Mouse (Mus musculus) liver, embryonic 14.5 days (tissue): ENCODE measurements around the gene Fam228a. TPM values are rescaled to one million over a fixed set of nuclear protein-coding genes. Genes with fewer than 3 reads are reported as not detected.

Source experiments
- ATAC-seq: fragments of 200-750 bp; cut with Nextera tagmentation; 2 replicates; pipeline ENCODE4 v1.8.0; 2017; ENCODE audit warnings: moderate number of reproducible peaks, mild to moderate bottlenecking, moderate library complexity; ENCODE audit not compliant: insufficient read depth
- DNase-seq, 3 experiments: peaks; one replicate each; pipeline ENCODE4 v3.0.0-alpha.2; 2012 to 2013; ENCODE audit warnings: low read depth in 3 of 3, low spot score in 3 of 3
- H3K27ac ChIP-seq: fragments of 300-500 bp; sonication (generic); 2 replicates; pipeline ENCODE4 v1.5.1; 2014; ENCODE audit warnings: moderate library complexity, mild to moderate bottlenecking, control low read depth, inconsistent platforms
- H3K27me3 ChIP-seq: fragments of 300-500 bp; sonication (generic); 2 replicates; pipeline ENCODE4 v1.6.1; 2014; ENCODE audit warnings: mild to moderate bottlenecking, low read length, moderate library complexity; ENCODE audit not compliant: control insufficient read depth, insufficient read depth
- H3K36me3 ChIP-seq: fragments of 300-500 bp; sonication (generic); replicated peaks from 2 replicates; pipeline ENCODE4 v1.6.1; 2014; ENCODE audit warnings: low read depth; ENCODE audit not compliant: control insufficient read depth, insufficient read depth
- H3K4me1 ChIP-seq, 2 experiments: fragments of 200-500 bp in 1 of 2; fragments of 300-500 bp in 1 of 2; sonication (generic) in 1 of 2; replicated peaks; 2 replicates each; pipeline ENCODE4 v1.6.1; 2012 to 2014; ENCODE audit warnings: antibody characterized with exemption in 1 of 2, inconsistent platforms in 1 of 2, low read length in 1 of 2; ENCODE audit not compliant: control insufficient read depth in 2 of 2, insufficient read depth in 2 of 2
- H3K4me2 ChIP-seq: fragments of 300-500 bp; sonication (generic); 2 replicates; pipeline ENCODE4 v1.6.1; 2014; ENCODE audit warnings: low read depth, mild to moderate bottlenecking, control low read depth, moderate library complexity
- H3K4me3 ChIP-seq, 2 experiments: fragments of 200-500 bp in 1 of 2; fragments of 300-500 bp in 1 of 2; sonication (generic) in 1 of 2; 2 replicates each; pipeline ENCODE4 v1.5.1; 2012 to 2014; ENCODE audit warnings: low read depth in 2 of 2, low read length in 2 of 2, mild to moderate bottlenecking in 2 of 2, control low read depth in 1 of 2, inconsistent platforms in 1 of 2, moderate library complexity in 1 of 2; ENCODE audit not compliant: insufficient read depth in 1 of 2
- H3K9ac ChIP-seq: fragments of 300-500 bp; sonication (generic); replicated peaks from 2 replicates; pipeline ENCODE4 v1.6.1; 2014; ENCODE audit warnings: mild to moderate bottlenecking, control low read depth, moderate library complexity
- H3K9me3 ChIP-seq: fragments of 300-500 bp; sonication (generic); 2 replicates; pipeline ENCODE4 v1.6.1; 2016; ENCODE audit warnings: low read length, mixed read lengths; ENCODE audit not compliant: control insufficient read depth
- CTCF ChIP-seq: IDR thresholded peaks from 2 replicates; pipeline ENCODE4 v1.5.1; 2016; ENCODE audit warnings: antibody characterized with exemption, low read depth, control low read depth
- EP300 ChIP-seq: IDR thresholded peaks from 2 replicates; pipeline ENCODE4 v1.6.1; 2016; ENCODE audit warnings: antibody characterized with exemption, low read depth
- WGBS: fragments of 180-500 bp; shearing (Covaris S2); extraction: QIAGEN DNeasy Blood & Tissue Kit; methylation state at CpG from one replicate; pipeline ENCODE4 v1.1.7; 2014; ENCODE audit not compliant: insufficient replicate concordance; 5-methylcytosine and 5-hydroxymethylcytosine counted together
- polyA plus RNA-seq, 2 experiments: library from polyadenylated mRNA; depleted of rRNA in 1 of 2; stranded (reverse) in 1 of 2; unstranded in 1 of 2; fragments of >200 nt; fragmentation: Nextera tagmentation in 1 of 2; extraction: Ambion mirVana in 1 of 2; gene quantifications; 2 replicates each; pipeline versions ENCODE4 v1.2.1 to v1.2.3; 2012 to 2014

The Fam228a gene
- polyA plus RNA-seq, 2 experiments = 0.09 TPM; not detected in 1

- Histone ChIP-seq H3K4me2 (no peak overlapping the region), H3K27me3 (no peaks in the 10 kb centered on the region), H3K36me3 (no peaks in the 10 kb centered on the region; the same call in 1 of the 2 replicates), H3K4me1 (peaks cover 0 to 4% of the 10 kb centered on the region in 2 experiments; a peak in 1 of 4 replicates), H3K9me3 (no peaks in the 10 kb centered on the region), H3K4me3 (no peak overlapping the region), H3K27ac (no peak overlapping the region), H3K9ac (no peak overlapping the region)
- no peak for DNase-seq
- TF ChIP-seq CTCF (no peak), EP300 (no peak)
- no peak for ATAC-seq
- 72% methylated on average over 1 of the region's 1 CpGs for WGBS
Measured at GRCm38 (mm10) chr12:4694534-4694933, 43.7 kb downstream of the Fam228a start.

- WGBS = 82% methylated on average over 3 of the region's 3 CpGs
- Histone ChIP-seq H3K4me2 (no peak overlapping the region), H3K27me3 (no peaks in the 10 kb centered on the region), H3K4me1 (peaks cover 0 to 4% of the 10 kb centered on the region in 2 experiments; a peak in 1 of 4 replicates), H3K9ac (no peak overlapping the region), H3K36me3 (no peaks in the 10 kb centered on the region), H3K9me3 (no peaks in the 10 kb centered on the region), H3K4me3 (no peak overlapping the region), H3K27ac (no peak overlapping the region)
- TF ChIP-seq EP300 (no peak), CTCF (no peak)
- DNase-seq (no peak), ATAC-seq (no peak)
Measured at GRCm38 (mm10) chr12:4691193-4691592, 47.0 kb downstream of the Fam228a start.

DNA sequence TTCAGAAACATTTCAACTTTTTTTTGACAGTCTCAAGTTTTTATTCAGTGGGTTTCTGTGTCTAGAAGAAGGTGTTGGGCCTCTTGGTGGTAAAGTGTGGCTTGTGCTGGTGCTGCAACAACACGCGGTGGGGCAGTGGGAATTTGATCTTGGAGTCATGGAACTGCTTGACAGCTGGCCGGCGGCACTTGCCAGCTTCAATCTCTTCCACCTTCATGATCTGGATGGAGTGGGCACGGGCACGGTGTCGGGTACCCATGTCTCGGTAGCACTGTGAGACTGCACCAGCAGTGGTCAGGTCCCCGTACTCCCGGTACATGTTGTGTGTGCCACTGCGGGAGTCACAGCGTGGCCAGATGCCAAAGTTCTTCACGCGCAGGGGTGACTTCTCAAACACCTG lies 48.9 kb downstream of the Fam228a start:
- 88% methylated on average over 14 of the region's 14 CpGs for WGBS

DNA sequence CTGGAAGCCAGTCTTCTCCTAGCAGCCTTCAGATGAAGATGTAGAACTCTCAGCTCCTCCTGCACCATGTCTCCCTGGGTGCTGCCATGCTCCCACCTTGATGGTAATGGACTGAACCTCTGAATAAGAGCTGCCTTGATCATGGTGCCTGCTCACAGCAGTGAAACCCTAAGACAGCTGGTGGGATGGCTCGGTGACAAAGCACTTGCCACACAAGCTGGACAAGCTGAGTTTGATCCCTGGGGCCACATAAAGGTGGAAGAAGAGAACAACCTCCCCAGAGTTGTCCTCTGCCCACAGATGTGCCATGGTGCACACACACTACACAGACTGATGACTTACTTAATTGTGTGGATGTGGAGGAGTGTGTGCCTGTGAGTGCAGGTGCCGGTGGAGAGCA lies 49.8 kb downstream of the Fam228a start:
- 87% methylated on average over 2 of the region's 2 CpGs for WGBS
- no peak overlapping the region for H3K4me3 ChIP-seq
- H3K9me3 ChIP-seq = no peaks in the 10 kb centered on the region
- DNase-seq = no peak
- no peaks in the 10 kb centered on the region for H3K27me3 ChIP-seq
- peaks cover 0 to 4% of the 10 kb centered on the region in 2 experiments; a peak in 1 of 4 replicates for H3K4me1 ChIP-seq
- H3K36me3 ChIP-seq = no peaks in the 10 kb centered on the region; the same call in 1 of the 2 replicates
- no peak overlapping the region for H3K4me2 ChIP-seq
- no peak overlapping the region for H3K27ac ChIP-seq
- no peak overlapping the region for H3K9ac ChIP-seq
- no peak for ATAC-seq
- TF ChIP-seq CTCF = no peak
- no peak for TF ChIP-seq EP300

More for the DNA sequence above, 48.9 kb downstream of the Fam228a start:
- H3K27ac ChIP-seq = no peak overlapping the region
- ATAC-seq = no peak
- no peak overlapping the region for H3K4me2 ChIP-seq
- H3K4me1 ChIP-seq = peaks cover 0 to 4% of the 10 kb centered on the region in 2 experiments; a peak in 1 of 4 replicates
- H3K4me3 ChIP-seq = no peak overlapping the region
- H3K36me3 ChIP-seq = no peaks in the 10 kb centered on the region
- no peaks in the 10 kb centered on the region for H3K9me3 ChIP-seq
- no peak for DNase-seq
- TF ChIP-seq EP300 = no peak
- TF ChIP-seq CTCF = no peak
- H3K9ac ChIP-seq = no peak overlapping the region
- H3K27me3 ChIP-seq = no peaks in the 10 kb centered on the region

GRCm38 (mm10) chr12:4685441-4685840 lies 52.8 kb downstream of the Fam228a start:
- no peak overlapping the region for H3K4me3 ChIP-seq
- peaks cover 13 to 19% of the 10 kb centered on the region in 2 experiments for H3K4me1 ChIP-seq
- DNase-seq (no peak), ATAC-seq (no peak)
- no peaks in the 10 kb centered on the region for H3K9me3 ChIP-seq
- H3K36me3 ChIP-seq = no peaks in the 10 kb centered on the region; the same call in 1 of the 2 replicates
- 73% methylated on average over 4 of the region's 4 CpGs for WGBS
- TF ChIP-seq CTCF = no peak
- no peak for TF ChIP-seq EP300
- H3K4me2 ChIP-seq = no peak overlapping the region
- no peak overlapping the region for H3K27ac ChIP-seq
- H3K9ac ChIP-seq = no peak overlapping the region
- H3K27me3 ChIP-seq = no peaks in the 10 kb centered on the region
